In genomic region chr8:108717545-108717944, GRCm38 (mm10) we compare ENCODE assay signal across 11 mouse cellular contexts.
DNase-seq lines count a peak whose midpoint lies in the region; ATAC-seq lines count a peak whose summit lies in the region.
"Had no signal": no experiment of that assay in that cellular context is flagged by ENCODE, and none has a peak within 500 bp of the region (broad histone marks: within the 10 kb centered on the region; RNA-seq: fewer than 3 reads in every experiment).

No protein-coding gene starts in this region.

- no peak for DNase-seq in kidney, postnatal 14 days
- DNase-seq in forebrain, embryonic 10.5 days (ENCODE audit: extremely low spot score, low spot score) = no peak
- no peak for DNase-seq in spleen, adult 18-20 months
- DNase-seq in thymus, postnatal 36 days = no peak
- no peak for DNase-seq in ovary, postnatal 14 days (ENCODE audit: low spot score)
- DNase-seq: cerebellum, postnatal 10 days; kidney, adult 8-10 months had no signal

- no peaks in the 10 kb centered on the region for H3K9me3 ChIP-seq in kidney, embryonic 15.5 days (replicated peaks)
- no peaks in the 10 kb centered on the region for H3K9me3 ChIP-seq in forebrain, embryonic 10.5 days
- no peaks in the 10 kb centered on the region for H3K9me3 ChIP-seq in intestine, embryonic 16.5 days (ENCODE audit: control insufficient read depth, low read length)
- no peaks in the 10 kb centered on the region for H3K9me3 ChIP-seq in neural tube, embryonic 14.5 days (ENCODE audit: control insufficient read depth, low read length)
- H3K9me3 ChIP-seq: liver, embryonic 15.5 days had no signal

- H3K9ac ChIP-seq in kidney, embryonic 15.5 days = no peak overlapping the region
- H3K9ac ChIP-seq in intestine, embryonic 16.5 days (ENCODE audit: low read depth, low read length) = no peak overlapping the region
- no peak overlapping the region for H3K9ac ChIP-seq in neural tube, embryonic 14.5 days (replicated peaks; ENCODE audit: low read depth, low read length)
- H3K9ac ChIP-seq: liver, embryonic 15.5 days had no signal

- no peaks in the 10 kb centered on the region for H3K27me3 ChIP-seq in kidney, embryonic 15.5 days
- peaks cover 62% of the 10 kb centered on the region for H3K27me3 ChIP-seq in forebrain, embryonic 10.5 days (ENCODE audit: poor library complexity, severe bottlenecking)
- no peaks in the 10 kb centered on the region for H3K27me3 ChIP-seq in intestine, embryonic 16.5 days (replicated peaks; ENCODE audit: control insufficient read depth, insufficient read depth, low read length)
- H3K27me3 ChIP-seq in neural tube, embryonic 14.5 days (ENCODE audit: control insufficient read depth, insufficient read depth, low read length) = peaks cover 4% of the 10 kb centered on the region; the same call in 1 of the 2 replicates

- no peak overlapping the region for H3K4me3 ChIP-seq in kidney, embryonic 15.5 days (replicated peaks)
- H3K4me3 ChIP-seq in forebrain, embryonic 10.5 days = peak overlapping the region; percentile 88; the same call in 1 of the 2 replicates
- no peak overlapping the region for H3K4me3 ChIP-seq in intestine, embryonic 16.5 days (ENCODE audit: low read length)
- H3K4me3 ChIP-seq in neural tube, embryonic 14.5 days (ENCODE audit: low read depth, low read length) = peak overlapping the region; percentile 11; the same call in 1 of the 2 replicates
- H3K4me3 ChIP-seq: liver, embryonic 15.5 days had no signal

- peaks cover 70% of the 10 kb centered on the region for H3K4me1 ChIP-seq in kidney, embryonic 15.5 days
- peaks cover 97% of the 10 kb centered on the region for H3K4me1 ChIP-seq in forebrain, embryonic 10.5 days
- peaks cover 51% of the 10 kb centered on the region for H3K4me1 ChIP-seq in intestine, embryonic 16.5 days (ENCODE audit: control insufficient read depth, insufficient read depth, low read length)
- H3K4me1 ChIP-seq in neural tube, embryonic 14.5 days (ENCODE audit: control insufficient read depth, insufficient read depth, low read length) = peaks cover 40% of the 10 kb centered on the region; the same call in 1 of the 2 replicates

- WGBS in kidney, embryonic 15.5 days = 57% methylated on average over 8 of the region's 8 CpGs
- 17% methylated on average over 8 of the region's 8 CpGs for WGBS in forebrain, embryonic 10.5 days
- WGBS in intestine, embryonic 16.5 days = 51% methylated on average over 8 of the region's 8 CpGs
- WGBS in neural tube, embryonic 14.5 days = 34% methylated on average over 8 of the region's 8 CpGs

- H3K36me3 ChIP-seq in kidney, embryonic 15.5 days = no peaks in the 10 kb centered on the region
- no peaks in the 10 kb centered on the region for H3K36me3 ChIP-seq in forebrain, embryonic 10.5 days (replicated peaks)
- H3K36me3 ChIP-seq in intestine, embryonic 16.5 days (ENCODE audit: control insufficient read depth, insufficient read depth, low read length) = no peaks in the 10 kb centered on the region
- no peaks in the 10 kb centered on the region for H3K36me3 ChIP-seq in neural tube, embryonic 14.5 days (ENCODE audit: control insufficient read depth, insufficient read depth, low read length)
- H3K36me3 ChIP-seq: liver, embryonic 15.5 days had no signal

- H3K27ac ChIP-seq in kidney, embryonic 15.5 days = 0 out of 2 replicates have a peak overlapping the region, but pooled peaks have one; percentile 15
- peak overlapping the region; percentile 56; the same call in 1 of the 2 replicates for H3K27ac ChIP-seq in forebrain, embryonic 10.5 days
- H3K27ac ChIP-seq in intestine, embryonic 16.5 days (ENCODE audit: low read length) = no peak overlapping the region
- H3K27ac ChIP-seq in neural tube, embryonic 14.5 days (ENCODE audit: low read depth, low read length) = 0 out of 2 replicates have a peak overlapping the region, but pooled peaks have one; percentile 12
- H3K27ac ChIP-seq: liver, embryonic 15.5 days had no signal

- ATAC-seq in kidney, embryonic 15.5 days (replicated peaks; ENCODE audit: low FRiP score) = no peak
- ATAC-seq in intestine, embryonic 16.5 days = no peak
- ATAC-seq in neural tube, embryonic 14.5 days (ENCODE audit: low read depth) = no peak

- peak overlapping the region; percentile 91 for H3K4me2 ChIP-seq in kidney, embryonic 15.5 days
- peak overlapping the region; percentile 95; the same call in 1 of the 2 replicates for H3K4me2 ChIP-seq in intestine, embryonic 16.5 days (ENCODE audit: low read depth, low read length)
- peak overlapping the region; percentile 97 for H3K4me2 ChIP-seq in neural tube, embryonic 14.5 days (ENCODE audit: low read depth, low read length)
- H3K4me2 ChIP-seq: liver, embryonic 15.5 days had no signal

Comparison
In these comparisons a context has a peak if more than half of its experiments do, and no peak if none do; other contexts are left out.
1. H3K4me3 ChIP-seq: peak in forebrain, embryonic 10.5 days (single experiment) and neural tube, embryonic 14.5 days (single experiment); none in kidney, embryonic 15.5 days (single experiment) and intestine, embryonic 16.5 days (single experiment).
2. Peak in every context shown above with its lines, with median percentiles within 50 percentile points of each other: H3K4me2 ChIP-seq.